Mouse (Mus musculus) midbrain, postnatal 0 days (tissue): ENCODE results near the gene Nr2f2. TPM values are rescaled to one million over a fixed set of nuclear protein-coding genes. Genes with fewer than 3 reads are reported as not detected.

Experiments used
- ATAC-seq: fragments of 200-750 bp; cut with Nextera tagmentation; 2 replicates; pipeline ENCODE4 v1.8.0; 2017; ENCODE audit warnings: moderate number of reproducible peaks, mild to moderate bottlenecking, moderate TSS enrichment, moderate library complexity; ENCODE audit not compliant: low FRiP score
- DNase-seq: peaks from one replicate; pipeline ENCODE4 v3.0.0-alpha.2; 2015; ENCODE audit warnings: low spot score
- H3K27ac ChIP-seq: fragments of 300-500 bp; sonication (generic); 2 replicates; pipeline ENCODE4 v1.5.1; 2014; ENCODE audit warnings: low read depth, mild to moderate bottlenecking, low read length, mixed read lengths
- H3K27me3 ChIP-seq: fragments of 300-500 bp; sonication (generic); 2 replicates; pipeline ENCODE4 v1.6.1; 2014; ENCODE audit warnings: low read length, control low read depth, mixed read lengths; ENCODE audit not compliant: insufficient read depth
- H3K36me3 ChIP-seq: fragments of 300-500 bp; sonication (generic); 2 replicates; pipeline ENCODE4 v1.6.1; 2014; ENCODE audit warnings: low read length, control low read depth, mixed read lengths; ENCODE audit not compliant: insufficient read depth
- H3K4me1 ChIP-seq: fragments of 300-500 bp; sonication (generic); 2 replicates; pipeline ENCODE4 v1.6.1; 2014; ENCODE audit warnings: mild to moderate bottlenecking, control low read depth, antibody characterized with exemption, low read length, mixed read lengths; ENCODE audit not compliant: insufficient read depth
- H3K4me2 ChIP-seq: fragments of 300-500 bp; sonication (generic); 2 replicates; pipeline ENCODE4 v1.6.1; 2014; ENCODE audit warnings: low read depth, mild to moderate bottlenecking, low read length, mixed read lengths; ENCODE audit not compliant: poor library complexity, severe bottlenecking
- H3K4me3 ChIP-seq: fragments of 300-500 bp; sonication (generic); 2 replicates; pipeline ENCODE4 v1.5.1; 2014; ENCODE audit warnings: low read depth, mild to moderate bottlenecking, low read length, moderate library complexity
- H3K9ac ChIP-seq: fragments of 300-500 bp; sonication (generic); replicated peaks from 2 replicates; pipeline ENCODE4 v1.6.1; 2014; ENCODE audit warnings: mild to moderate bottlenecking, low read length, moderate library complexity, mixed read lengths; ENCODE audit not compliant: poor library complexity, severe bottlenecking
- H3K9me3 ChIP-seq: fragments of 300-500 bp; sonication (generic); 2 replicates; pipeline ENCODE4 v1.6.1; 2016; ENCODE audit warnings: low read length, control low read depth
- CTCF ChIP-seq: IDR thresholded peaks from 2 replicates; pipeline ENCODE4 v1.5.1; 2016; ENCODE audit warnings: antibody characterized with exemption, mild to moderate bottlenecking
- WGBS: fragments of 180-500 bp; shearing (Covaris S2); extraction: QIAGEN DNeasy Blood & Tissue Kit; methylation state at CpG from one replicate; pipeline ENCODE4 v1.1.7; 2014; 5-methylcytosine and 5-hydroxymethylcytosine counted together
- polyA plus RNA-seq: library from polyadenylated mRNA; unstranded; fragments of >200 nt; fragmentation: Nextera tagmentation; extraction: Ambion mirVana; gene quantifications from 2 replicates; pipeline ENCODE4 v1.2.1, GENCODE M21; 2015
- total RNA-seq: library from RNA; depleted of rRNA; stranded (reverse); fragments of >200 nt; gene quantifications from 2 replicates; pipeline ENCODE4 v1.2.3, GENCODE M21; 2014

The Nr2f2 gene
- total and polyA plus RNA-seq, 2 experiments from 2014 or later: 38.9 to 81.6 TPM

DNA sequence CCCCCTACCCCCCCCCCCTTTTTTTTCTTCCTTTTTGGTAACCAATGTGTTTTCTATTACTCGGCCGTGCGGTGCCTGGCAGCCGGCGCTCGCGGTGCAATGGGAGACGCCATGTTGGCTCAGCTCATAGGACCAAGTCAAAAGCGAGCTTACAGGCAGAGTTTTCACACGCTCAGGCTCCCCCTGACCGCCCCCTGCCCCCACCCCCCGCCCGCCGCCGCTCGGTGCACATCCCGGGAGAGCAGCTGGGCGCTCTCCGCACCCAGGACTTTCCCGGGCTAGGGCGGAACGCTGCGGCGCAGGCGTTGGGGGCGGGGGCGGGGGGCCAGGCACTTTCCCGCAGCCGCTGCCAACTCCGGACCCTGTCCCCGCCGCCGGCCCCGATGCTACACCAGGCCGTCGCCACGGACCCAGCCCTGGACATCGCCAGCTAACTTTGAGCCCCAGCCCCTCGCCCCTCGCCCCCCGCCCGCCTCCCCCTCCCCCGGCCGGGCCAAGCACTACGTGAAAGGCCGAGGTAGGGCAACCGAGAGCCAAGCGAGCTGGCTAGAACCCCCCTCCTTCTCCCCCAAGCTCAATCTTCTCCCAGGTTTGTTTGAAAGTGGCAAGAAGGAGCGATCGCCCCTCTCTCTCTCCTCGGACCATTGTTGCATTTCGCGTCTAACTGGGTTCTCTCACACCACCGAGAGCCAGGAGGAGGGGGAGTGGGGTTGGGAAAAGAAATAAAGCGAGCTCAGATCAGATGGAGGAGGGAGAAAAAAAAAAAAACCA lies 15.6 kb downstream of the Nr2f2 start:
- peak overlapping the region; percentile 81 for H3K27ac ChIP-seq
- DNase-seq (peak; percentile 82), ATAC-seq (peak; percentile 62; the same call in 1 of the 2 replicates)
- WGBS: under 1% methylated on average over 39 of the region's 55 CpGs
- peak overlapping the region; percentile 47 for H3K4me3 ChIP-seq
- peak overlapping the region; percentile 62 for H3K9ac ChIP-seq
- TF ChIP-seq CTCF: no peak
- no peaks in the 10 kb centered on the region for H3K9me3 ChIP-seq
- peaks cover 40% of the 10 kb centered on the region for H3K27me3 ChIP-seq
- H3K4me1 ChIP-seq: no peaks in the 10 kb centered on the region
- H3K36me3 ChIP-seq: no peaks in the 10 kb centered on the region
- H3K4me2 ChIP-seq: peak overlapping the region; percentile 65

DNA sequence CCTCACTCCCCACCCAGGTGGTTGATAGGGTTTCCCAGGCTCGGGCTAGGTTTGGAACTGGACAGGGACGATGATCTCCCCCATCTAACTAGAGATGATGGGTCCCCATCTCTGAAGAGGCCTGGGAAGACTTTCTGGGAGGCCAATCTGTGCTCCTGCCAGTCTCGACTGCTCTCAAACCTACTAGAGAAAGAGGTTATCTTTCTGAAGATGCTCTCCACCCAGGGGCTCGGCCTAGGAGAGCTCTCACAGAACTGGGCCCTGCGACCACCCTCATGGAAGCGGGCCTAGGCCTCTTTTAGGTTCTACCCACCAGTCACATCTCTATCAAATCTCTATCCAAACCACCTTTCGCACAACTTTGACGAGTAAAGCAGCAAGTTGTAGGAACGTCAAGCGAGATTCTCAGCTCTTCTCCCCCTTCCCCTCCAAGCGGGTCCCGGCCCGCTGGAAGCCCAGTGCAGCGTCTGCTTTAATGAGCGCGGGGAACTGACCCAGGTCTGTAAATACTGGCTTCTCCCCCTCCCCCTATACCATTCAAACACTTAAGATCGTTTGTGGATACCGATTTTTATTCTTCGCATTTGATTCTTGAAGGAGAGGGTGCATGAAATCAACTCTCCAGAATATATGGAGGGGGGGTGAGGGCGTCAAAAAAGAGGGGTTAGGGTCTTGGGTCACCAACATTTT lies 16.4 kb downstream of the Nr2f2 start:
- Histone ChIP-seq H3K4me3 (peak overlapping the region; percentile 47), H3K9me3 (no peaks in the 10 kb centered on the region), H3K27me3 (peaks cover 41% of the 10 kb centered on the region), H3K4me1 (no peaks in the 10 kb centered on the region), H3K36me3 (no peaks in the 10 kb centered on the region), H3K4me2 (peak overlapping the region; percentile 65), H3K27ac (peak overlapping the region; percentile 81), H3K9ac (peak overlapping the region; percentile 62)
- DNase-seq (no peak), ATAC-seq (no peak)
- 6% methylated on average over 20 of the region's 20 CpGs for WGBS
- no peak for TF ChIP-seq CTCF

DNA sequence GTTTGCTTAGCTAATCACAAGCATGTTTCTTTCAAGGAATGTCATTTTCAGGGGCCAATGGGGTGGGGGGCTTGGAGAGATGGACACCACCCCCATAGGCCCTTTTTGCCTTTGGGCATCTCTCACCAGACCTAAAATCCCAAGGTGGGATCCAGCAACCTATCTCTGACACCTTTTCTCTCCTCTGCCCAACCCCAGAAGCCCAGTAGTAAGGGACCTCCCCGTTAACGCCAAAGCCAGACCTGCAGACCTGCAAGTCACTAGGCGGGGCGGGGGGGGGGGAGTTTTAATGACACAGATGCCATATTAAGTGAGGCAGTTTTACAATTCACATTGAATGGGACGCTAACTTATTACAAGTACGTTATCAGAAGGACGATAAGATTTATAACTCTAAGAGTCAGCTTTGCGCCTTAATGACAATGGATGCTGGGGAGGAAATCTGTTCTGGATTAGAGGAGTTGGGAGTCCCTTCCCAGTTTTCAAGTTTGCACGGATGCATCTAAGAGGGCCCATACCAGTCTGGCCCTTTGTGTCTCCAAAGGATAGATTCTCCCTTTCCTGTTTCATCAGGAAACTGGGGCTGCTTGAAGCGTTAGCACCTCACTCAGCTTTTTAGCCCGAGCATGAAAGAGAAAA lies 17.4 kb downstream of the Nr2f2 start:
- peak overlapping the region; percentile 65 for H3K4me2 ChIP-seq
- peak overlapping the region; percentile 64 for H3K27ac ChIP-seq
- no peaks in the 10 kb centered on the region for H3K4me1 ChIP-seq
- DNase-seq (no peak), ATAC-seq (no peak)
- no peaks in the 10 kb centered on the region for H3K9me3 ChIP-seq
- 19% methylated on average over 11 of the region's 11 CpGs for WGBS
- H3K27me3 ChIP-seq: peaks cover 40% of the 10 kb centered on the region
- H3K36me3 ChIP-seq: no peaks in the 10 kb centered on the region
- H3K9ac ChIP-seq: 0 out of 2 replicates have a peak overlapping the region, but pooled peaks have one; percentile 62
- TF ChIP-seq CTCF: no peak
- peak overlapping the region; percentile 47; the same call in 1 of the 2 replicates for H3K4me3 ChIP-seq

DNA sequence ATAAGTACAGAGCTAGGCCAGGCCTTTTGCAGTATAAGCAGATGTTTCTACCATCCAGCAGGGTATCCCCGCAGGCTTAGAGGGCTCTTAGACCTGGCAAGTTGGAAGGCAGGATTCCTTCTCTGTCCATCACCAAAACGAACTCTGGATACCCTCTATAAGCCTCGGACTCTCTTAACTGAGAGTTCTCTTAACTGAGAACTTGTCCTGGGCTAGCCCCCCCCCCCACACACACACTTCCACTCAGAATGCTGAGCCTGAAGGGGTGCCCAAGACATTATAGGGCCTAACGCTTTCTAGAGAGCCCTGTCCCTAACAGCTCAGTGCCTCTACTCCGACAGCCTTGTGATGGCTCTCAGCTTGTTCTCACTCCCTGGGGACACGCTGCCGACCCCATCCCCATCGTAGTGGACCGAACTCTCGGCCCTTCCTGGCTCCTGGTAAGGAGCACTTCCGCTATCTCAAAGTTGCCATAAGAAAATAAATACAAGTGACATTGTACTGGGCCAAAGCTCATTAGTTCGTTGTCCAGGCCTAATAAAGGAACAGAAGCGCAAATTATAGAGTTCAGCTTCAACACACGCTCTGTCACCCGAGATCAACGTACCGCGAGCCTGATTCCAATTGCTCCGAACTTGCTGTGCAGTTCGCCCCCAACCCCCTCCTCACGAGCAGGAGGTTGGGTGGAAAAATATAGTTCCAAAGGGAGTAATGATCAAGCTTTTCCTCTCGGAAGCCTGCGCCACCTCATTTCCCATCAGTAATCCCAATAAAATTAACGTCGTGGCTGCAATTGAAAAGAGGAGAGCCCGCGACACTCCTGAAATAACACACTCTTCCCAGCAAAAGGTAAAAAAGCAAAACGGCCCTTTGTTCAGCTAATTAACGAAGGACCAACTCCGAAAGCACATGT lies 18.2 kb downstream of the Nr2f2 start:
- H3K4me1 ChIP-seq: no peaks in the 10 kb centered on the region
- H3K36me3 ChIP-seq: no peaks in the 10 kb centered on the region
- no peak overlapping the region for H3K4me3 ChIP-seq
- H3K9me3 ChIP-seq: no peaks in the 10 kb centered on the region
- ATAC-seq (no peak), DNase-seq (no peak)
- peak overlapping the region; percentile 68 for H3K27ac ChIP-seq
- H3K4me2 ChIP-seq: peak overlapping the region; percentile 65
- 15% methylated on average over 30 of the region's 30 CpGs for WGBS
- peaks cover 47% of the 10 kb centered on the region for H3K27me3 ChIP-seq
- H3K9ac ChIP-seq: peak overlapping the region; percentile 42; the same call in 1 of the 2 replicates
- TF ChIP-seq CTCF: no peak

DNA sequence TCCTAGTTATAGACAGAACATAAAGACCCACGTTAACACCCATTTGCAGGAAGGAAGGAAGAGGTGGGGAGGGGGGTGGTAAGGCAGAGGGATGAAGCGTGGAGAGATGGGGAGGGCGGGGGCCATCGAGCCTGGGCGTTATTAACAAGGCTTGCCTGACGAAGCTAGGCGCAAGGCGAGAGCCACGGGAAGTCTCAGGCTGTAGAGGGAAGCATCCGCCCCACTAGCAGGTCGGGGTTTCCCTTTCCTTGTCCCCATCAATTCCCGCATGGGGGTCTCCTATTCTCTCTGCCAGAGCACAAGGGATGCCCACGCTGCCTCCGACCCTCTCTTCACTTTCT lies 18.9 kb downstream of the Nr2f2 start:
- peaks cover 49% of the 10 kb centered on the region for H3K27me3 ChIP-seq
- H3K4me3 ChIP-seq: no peak overlapping the region
- ATAC-seq (no peak), DNase-seq (no peak)
- TF ChIP-seq CTCF: no peak
- no peaks in the 10 kb centered on the region for H3K36me3 ChIP-seq
- H3K4me2 ChIP-seq: peak overlapping the region; percentile 65
- no peaks in the 10 kb centered on the region for H3K9me3 ChIP-seq
- H3K9ac ChIP-seq: peak overlapping the region; percentile 42; the same call in 1 of the 2 replicates
- WGBS: 12% methylated on average over 14 of the region's 14 CpGs
- no peaks in the 10 kb centered on the region for H3K4me1 ChIP-seq
- H3K27ac ChIP-seq: peak overlapping the region; percentile 68
